Mouse (Mus musculus) adrenal gland, postnatal 36 days (tissue): Measurements from ENCODE around the gene Tmem82. TPM values are rescaled to one million over a fixed set of nuclear protein-coding genes. Genes with fewer than 3 reads are reported as not detected.
A peak's percentile ranks its signal among the peaks of the same experiment; 100 is the strongest.

Experiments used
- DNase-seq, 2 experiments: peaks; one replicate each; pipeline ENCODE4 v3.0.0; 2021; ENCODE audit warnings: mixed read lengths in 1 of 2
- total RNA-seq, 2 experiments: library from RNA; stranded (reverse); gene quantifications; 2 replicates each; pipeline ENCODE4 v1.2.3; 2021

Tmem82 gene
- total RNA-seq, 2 experiments from 2014 or later, result 0.79 to 1.3 TPM

DNA sequence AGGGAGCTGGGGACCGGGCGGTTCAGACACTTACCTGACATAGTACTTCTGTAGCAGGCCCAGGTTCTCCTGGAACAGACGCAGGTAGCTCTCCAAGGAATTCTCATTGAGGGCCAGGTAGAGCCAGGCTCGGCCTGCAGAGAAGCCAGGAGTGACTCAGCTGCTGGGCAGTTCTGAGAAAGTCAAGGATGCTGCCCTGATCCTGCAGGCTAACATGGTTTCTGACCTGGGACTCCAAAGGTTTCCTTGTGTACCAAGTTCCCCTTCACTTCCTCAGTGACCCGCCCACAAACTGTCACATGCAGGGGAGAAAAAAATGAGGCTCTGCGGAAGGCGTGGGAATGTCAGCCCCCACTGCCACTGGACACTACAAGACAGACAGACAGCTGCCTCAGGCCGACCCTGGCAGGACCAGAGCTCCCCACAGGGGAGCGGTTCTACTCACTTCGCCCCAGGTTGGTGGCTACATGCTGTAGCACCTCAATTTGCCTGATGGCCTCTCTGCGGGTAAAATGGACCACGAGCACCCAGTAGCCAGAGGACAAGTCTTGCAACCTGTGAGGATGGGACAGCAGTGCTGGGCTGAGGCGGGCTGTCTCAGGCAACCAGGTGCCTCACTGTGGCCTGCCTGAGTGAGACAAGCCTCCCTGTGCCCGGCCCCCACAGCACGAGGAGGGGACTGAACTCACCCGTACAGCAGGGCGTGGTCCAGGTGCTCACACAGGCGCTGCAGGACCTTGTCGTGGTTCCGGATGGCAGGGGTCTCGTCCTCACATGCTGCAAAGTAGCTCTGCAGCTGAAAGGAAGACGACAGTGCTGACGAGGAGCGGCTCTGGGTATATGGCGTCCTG, 23.8 kb upstream of the Tmem82 start:
- DNase-seq, result peak; percentile 42 to 43

GRCm38 (mm10) chr4:141641353-141641771, 22.9 kb upstream of the Tmem82 start:
- peak in 1 of 2 experiments; percentile 45 for DNase-seq

- DNase-seq, result no peak
These were observed 21.0 kb upstream of the Tmem82 start for GRCm38 (mm10) chr4:141639474-141639873.

- no peak for DNase-seq
These were observed 18.3 kb upstream of the Tmem82 start for GRCm38 (mm10) chr4:141636693-141637092.

DNA sequence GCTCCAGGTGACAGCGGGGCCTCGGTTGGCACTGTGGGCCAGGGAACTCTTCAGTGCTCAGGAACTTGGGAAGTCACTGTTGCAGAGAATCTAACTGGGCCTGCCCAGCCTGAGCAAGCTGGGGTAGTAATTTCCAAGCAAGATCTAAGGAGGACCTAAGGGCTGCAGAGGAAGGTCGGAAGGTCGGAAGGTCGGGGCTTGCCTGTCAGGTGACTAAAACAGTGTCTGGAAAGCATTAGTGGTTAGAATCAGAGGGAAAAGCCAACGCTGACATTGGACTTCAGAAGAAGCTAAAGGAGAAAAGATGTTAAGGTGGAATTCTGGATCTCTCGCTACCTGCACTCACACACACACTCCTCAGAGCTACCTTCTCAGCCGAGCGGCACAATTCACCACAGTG, 17.6 kb upstream of the Tmem82 start:
- no peak for DNase-seq

GRCm38 (mm10) chr4:141632111-141632873, 13.9 kb upstream of the Tmem82 start:
- DNase-seq, result peak; percentile 56 to 70

GRCm38 (mm10) chr4:141631250-141631649, 12.8 kb upstream of the Tmem82 start:
- no peak for DNase-seq

DNA sequence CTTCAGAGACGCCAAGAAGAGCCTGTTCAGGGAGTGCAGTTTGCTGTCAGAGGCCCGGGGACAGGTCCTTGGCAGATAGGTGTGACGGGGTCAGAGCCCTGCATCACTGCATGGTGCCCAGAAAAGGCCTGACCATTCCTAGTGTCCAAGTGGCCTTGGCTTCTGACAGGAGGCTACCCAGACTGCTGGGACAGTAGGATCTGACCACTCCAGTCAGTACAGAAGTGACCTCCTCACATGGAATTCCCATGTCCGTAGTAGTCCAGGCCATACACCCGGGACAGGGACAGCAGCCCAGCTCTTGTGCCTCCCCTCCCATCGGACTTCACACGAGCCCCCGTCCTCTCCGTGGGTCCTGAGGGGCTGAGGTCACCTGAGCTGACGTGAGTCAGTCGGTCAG, 11.6 kb upstream of the Tmem82 start:
- DNase-seq, result no peak

DNA sequence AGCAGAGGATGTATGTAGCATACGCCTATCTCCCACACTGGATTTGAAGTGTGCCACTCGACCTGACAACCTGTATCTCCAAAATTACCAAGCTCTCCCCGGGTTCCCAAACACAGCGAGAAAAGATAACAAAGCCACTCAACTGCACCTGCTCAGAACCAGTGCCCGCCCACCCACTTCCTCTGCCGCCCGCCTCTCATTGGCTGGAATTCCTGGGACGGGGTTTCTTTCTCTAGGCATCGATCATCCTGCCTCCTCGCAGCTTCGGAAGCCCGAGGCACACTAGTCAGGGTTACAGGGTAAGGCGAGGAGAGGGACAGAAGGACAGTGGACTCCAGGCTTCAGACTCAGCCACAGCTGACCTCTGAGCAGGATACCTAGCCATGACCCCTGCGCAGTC, 10.2 kb upstream of the Tmem82 start:
- DNase-seq, result no peak

DNA sequence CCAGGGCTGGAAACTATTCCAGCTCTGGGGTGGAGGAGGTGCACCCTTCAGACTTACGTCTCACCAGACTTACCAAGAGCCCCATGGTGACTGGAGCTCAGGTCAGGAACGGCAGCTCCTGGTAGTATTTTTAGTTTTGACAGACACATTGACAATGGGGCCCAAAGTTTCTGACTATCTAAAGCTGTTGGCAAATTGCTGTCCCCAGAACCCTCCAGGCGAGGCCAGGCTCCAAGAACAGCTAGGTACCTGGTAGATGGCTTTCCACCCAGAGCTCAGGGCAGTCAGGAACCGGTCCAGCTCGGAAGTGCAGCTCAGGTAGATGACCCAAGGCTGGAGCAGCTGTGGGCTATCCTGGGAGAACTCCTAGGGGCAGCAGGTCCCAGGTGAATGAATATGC, 9.1 kb upstream of the Tmem82 start:
- DNase-seq, result no peak

DNA sequence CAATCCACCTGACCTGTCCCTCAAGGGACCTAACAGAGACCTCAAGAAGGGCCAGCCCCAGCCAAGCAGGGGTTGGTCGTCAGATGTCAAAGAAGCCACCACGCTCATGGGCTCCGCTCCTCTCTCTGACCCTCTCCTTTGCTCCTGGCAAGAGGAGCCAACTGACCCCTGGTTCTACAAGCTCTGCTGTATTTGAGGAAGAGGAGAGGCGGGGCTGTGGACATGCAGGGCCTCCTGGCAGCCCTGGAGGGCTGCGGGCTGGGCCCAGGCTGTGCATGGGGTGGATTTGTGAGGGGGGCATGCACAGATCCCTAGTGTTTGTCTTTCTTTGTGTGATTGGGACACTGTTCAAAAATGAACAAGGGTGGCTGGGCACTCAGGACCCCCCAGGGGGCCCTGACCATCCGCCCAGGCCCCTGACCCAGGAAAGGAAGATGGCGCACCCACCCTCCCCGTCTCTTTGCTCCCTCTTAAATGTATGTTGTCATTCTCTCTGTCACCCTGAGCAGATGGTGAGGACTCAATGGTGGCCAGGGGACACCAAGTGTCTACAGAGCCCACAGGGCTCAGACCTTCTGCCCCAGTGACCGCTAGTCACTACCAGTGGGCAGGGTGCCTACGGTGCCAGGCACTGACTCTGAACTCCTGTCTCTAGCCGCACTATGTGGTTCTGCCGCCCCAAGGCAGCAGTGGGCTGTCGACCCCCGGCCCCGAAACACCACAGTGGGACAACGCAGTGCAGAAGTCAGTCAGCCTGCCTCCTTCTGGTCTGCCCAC, 7.5 kb upstream of the Tmem82 start:
- DNase-seq, result no peak

- peak; percentile 61 to 68 for DNase-seq
These were observed 6.7 kb upstream of the Tmem82 start for GRCm38 (mm10) chr4:141624983-141625773.

DNA sequence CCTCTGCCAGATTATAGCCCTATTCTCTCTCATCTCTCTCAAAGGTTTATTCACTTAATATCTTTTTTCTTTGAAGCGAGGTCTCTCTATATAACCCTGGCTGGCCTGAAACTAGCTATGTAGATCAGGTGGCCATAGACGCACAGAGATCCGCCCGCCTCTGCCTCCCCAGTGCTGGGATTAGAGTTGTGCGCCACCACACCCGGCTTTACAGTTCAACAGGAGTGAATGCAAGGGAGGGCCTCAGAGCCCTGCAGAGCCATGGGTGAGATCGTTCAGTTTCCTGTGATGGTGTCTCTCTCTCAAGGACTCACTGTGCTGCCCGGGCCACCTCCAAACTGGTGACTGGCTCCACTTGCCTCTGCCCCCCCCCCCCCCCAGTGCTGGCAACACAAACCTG, 5.7 kb upstream of the Tmem82 start:
- no peak for DNase-seq

GRCm38 (mm10) chr4:141623666-141624065, 5.2 kb upstream of the Tmem82 start, which contains the start of gene Slc25a34:
Slc25a34 (minus strand) TSS chr4:141623821.
- DNase-seq, result peak; percentile 89 to 92

GRCm38 (mm10) chr4:141623037-141623436, 4.6 kb upstream of the Tmem82 start:
- no peak for DNase-seq

DNA sequence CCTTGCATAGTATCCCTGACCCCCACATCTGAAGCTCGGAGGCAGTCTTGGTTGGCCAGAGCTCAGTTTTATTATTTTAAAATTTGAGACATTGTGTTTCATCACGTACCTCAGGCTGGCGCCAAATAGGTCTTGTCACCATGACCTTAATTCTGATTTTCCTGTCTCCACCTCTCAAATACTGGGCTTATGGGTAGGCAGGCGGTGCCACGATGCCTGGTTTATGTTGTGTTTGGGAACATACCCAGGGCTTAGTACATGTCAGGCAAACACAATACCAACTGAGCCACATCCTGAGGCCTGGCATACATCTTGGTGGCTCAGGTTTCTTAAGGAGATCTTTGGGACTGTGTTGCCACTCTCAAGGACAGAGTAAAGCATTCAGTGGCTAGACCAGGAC, 4.1 kb upstream of the Tmem82 start:
- DNase-seq, result no peak

GRCm38 (mm10) chr4:141622091-141622490, 3.7 kb upstream of the Tmem82 start:
- DNase-seq, result no peak

GRCm38 (mm10) chr4:141621297-141621696, 2.9 kb upstream of the Tmem82 start:
- DNase-seq, result no peak

GRCm38 (mm10) chr4:141619299-141619883, 958 bp upstream of the Tmem82 start:
- no peak for DNase-seq

DNA sequence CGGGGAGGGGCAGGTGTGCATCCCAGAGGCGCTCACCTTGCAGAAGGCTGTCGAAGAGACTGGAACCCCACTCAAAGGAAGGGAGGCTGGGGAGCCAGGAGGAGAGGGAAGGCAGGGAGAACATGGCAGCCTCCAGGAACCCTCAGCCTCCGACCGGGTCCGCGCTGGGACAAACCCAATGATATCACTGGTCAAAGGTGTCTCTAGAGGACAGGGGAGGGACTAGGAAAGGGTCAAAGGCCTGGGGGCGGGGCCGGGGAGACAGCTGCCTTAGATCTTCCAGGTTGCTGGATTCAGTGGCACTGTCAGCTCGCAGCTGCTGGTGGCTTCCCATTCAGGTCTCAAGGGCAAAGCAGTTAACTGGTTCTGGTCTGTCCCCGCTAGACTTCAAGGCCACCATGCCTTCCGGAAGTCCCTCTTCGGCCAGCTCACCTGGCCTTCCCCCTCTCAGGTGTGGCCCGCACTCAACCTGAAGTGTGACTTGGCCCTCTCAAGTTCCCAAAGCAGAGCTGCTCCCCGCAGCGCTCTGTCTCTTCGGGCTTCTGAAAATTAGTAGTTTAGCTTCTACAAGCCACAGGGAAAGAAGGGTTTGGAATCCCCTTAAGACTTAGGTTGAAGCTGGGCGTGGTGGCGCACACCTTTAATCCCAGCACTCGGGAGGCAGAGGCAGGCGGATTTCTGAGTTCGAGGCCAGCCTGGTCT, 419 bp downstream of the Tmem82 start:
- peak in 1 of 2 experiments; percentile 61 for DNase-seq

- peak; percentile 78 to 87 for DNase-seq
These were observed 1.1 kb downstream of the Tmem82 start for GRCm38 (mm10) chr4:141617299-141617698.
